Mouse (Mus musculus): ENCODE measurements around the gene Ppp3ca. TPM values are rescaled to one million over a fixed set of nuclear protein-coding genes. Genes with fewer than 3 reads are reported as not detected.

Ppp3ca gene
- total RNA-seq, 2 experiments from 2014 or later: 725 to 756 TPM

GRCm38 (mm10) chr3:136785686-136786085 is 115.8 kb downstream of the Ppp3ca start:
- intact Hi-C loops (cut with DNase I): no loop called here
- DNase-seq (ENCODE audit: low spot score in 2 of 2): no peak

GRCm38 (mm10) chr3:136790261-136790871 is 120.4 kb downstream of the Ppp3ca start:
- intact Hi-C loops (cut with DNase I): no loop called here
- no peak for DNase-seq (ENCODE audit: low spot score in 2 of 2)

- DNase-seq (ENCODE audit: low spot score in 2 of 2): no peak
- intact Hi-C loops (cut with DNase I): no loop called here
Observed at GRCm38 (mm10) chr3:136791404-136791803, 121.5 kb downstream of the Ppp3ca start.

GRCm38 (mm10) chr3:136791946-136792345 is 122.0 kb downstream of the Ppp3ca start:
- no peak for DNase-seq (ENCODE audit: low spot score in 2 of 2)
- intact Hi-C loops (cut with DNase I): no loop called here

- no peak for DNase-seq (ENCODE audit: low spot score in 2 of 2)
- intact Hi-C loops (cut with DNase I): no loop called here
Observed at GRCm38 (mm10) chr3:136793411-136793810, 123.5 kb downstream of the Ppp3ca start.

GRCm38 (mm10) chr3:136794426-136795217 is 124.7 kb downstream of the Ppp3ca start:
- intact Hi-C loops (cut with DNase I): no loop called here
- no peak for DNase-seq (ENCODE audit: low spot score in 2 of 2)

DNA sequence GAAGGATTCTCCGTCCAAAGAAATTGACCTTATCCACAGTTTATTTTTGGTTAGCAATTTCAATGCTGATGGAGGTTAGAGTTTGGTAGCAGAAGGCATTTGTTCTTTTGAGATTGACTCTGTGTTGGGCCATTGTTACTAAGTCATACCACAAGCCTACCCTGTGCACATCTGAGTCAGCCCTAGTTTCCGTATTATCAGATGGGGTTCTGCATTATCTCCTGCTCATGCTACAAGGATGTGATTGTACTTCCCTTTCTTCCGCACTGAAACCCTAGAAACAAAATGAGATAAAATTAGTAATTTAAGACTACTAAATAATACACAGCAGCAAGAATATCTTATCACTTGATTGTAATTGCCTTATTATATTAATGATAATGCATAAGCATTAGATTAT is 129.0 kb downstream of the Ppp3ca start:
- DNase-seq (ENCODE audit: low spot score in 2 of 2): no peak
- intact Hi-C loops (cut with DNase I): no loop called here

DNA sequence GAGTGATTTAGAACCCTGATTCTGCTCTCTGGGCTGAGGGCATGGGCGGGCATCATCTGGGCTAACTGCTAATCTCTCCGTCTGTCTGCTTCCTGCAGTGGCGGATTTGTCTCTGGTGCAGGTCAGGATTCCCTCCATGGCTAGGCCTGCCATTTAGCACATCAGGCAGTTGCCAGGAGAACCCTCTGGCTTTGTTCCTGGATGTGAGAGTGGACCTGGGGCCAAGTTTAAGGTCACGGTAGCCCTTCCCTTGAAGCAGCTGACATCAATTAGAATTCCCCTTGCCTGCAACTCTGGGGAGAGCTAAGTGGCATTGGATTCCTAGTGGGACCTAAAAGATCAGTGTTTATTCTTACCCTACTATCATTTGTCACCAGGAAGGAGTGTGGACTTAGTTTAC is 132.7 kb downstream of the Ppp3ca start:
- DNase-seq (ENCODE audit: low spot score in 2 of 2): no peak
- intact Hi-C loops (cut with DNase I): no loop called here

GRCm38 (mm10) chr3:136805897-136806296 is 136.0 kb downstream of the Ppp3ca start:
- no peak for DNase-seq (ENCODE audit: low spot score in 2 of 2)
- intact Hi-C loops (cut with DNase I): no loop called here

DNA sequence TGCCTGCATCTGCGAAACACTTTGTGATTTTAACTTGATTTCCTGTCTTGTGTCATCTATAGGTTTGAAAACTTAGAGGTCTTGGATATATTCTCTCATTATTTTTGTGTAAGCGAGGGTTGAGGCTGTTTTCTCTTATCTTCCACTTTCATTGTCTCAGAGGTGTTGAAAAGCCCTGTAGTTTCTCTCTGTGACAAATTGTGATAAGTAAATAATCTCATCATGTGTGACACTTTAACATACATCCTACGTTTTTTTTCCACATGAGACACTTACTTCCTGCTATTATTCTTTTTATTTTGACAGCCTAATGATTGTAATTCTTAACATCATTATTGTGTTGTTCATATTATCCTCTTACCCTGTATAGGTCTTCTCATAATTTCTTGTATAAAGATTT is 140.3 kb downstream of the Ppp3ca start:
- no peak for DNase-seq (ENCODE audit: low spot score in 2 of 2)
- intact Hi-C loops (cut with DNase I): no loop called here

- intact Hi-C loops (cut with DNase I): no loop called here
- no peak for DNase-seq (ENCODE audit: low spot score in 2 of 2)
Observed at GRCm38 (mm10) chr3:136812162-136812561, 142.2 kb downstream of the Ppp3ca start.

DNA sequence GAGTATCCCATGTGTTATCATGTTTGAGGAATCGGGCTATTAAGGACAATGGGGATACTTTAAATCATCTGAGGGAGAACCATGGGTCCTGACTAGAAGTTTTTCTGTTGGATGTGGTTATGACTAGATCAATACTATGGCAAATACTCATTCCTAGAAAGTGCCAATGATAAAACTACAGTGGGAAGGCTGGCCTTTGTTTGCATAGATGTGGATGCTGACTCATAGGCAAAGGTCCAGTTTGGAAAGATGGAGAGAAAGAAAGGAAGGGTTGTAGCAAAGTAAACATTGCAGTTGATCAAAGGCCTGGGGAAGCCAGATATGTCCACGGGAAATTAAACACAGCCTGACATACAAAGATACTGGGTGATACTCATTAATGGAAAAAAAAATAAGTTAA is 142.9 kb downstream of the Ppp3ca start:
- intact Hi-C loops (cut with DNase I): no loop called here

DNA sequence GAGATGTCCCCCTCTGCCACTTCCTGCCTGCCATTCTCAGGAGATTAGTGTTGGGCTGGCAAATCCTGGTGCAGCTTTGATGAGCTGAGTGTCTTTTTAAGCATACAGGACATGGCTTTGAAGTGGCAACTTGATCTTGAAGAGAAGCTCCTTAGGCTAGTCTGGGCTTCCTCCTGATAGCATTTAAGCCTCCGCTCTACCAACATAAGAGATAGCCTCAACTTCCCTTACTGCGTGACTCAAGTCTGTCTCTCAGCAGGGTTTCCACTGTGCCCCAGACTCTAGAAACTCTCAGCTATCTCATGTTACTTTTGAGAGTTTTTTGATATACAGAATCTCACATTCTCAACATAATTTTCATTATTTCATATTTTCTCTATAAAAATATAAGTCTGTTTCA is 144.0 kb downstream of the Ppp3ca start:
- intact Hi-C loops (cut with DNase I): no loop called here
- DNase-seq (ENCODE audit: low spot score in 2 of 2): no peak

More for the DNA sequence above, 142.9 kb downstream of the Ppp3ca start:
- DNase-seq (ENCODE audit: low spot score in 2 of 2): no peak

DNA sequence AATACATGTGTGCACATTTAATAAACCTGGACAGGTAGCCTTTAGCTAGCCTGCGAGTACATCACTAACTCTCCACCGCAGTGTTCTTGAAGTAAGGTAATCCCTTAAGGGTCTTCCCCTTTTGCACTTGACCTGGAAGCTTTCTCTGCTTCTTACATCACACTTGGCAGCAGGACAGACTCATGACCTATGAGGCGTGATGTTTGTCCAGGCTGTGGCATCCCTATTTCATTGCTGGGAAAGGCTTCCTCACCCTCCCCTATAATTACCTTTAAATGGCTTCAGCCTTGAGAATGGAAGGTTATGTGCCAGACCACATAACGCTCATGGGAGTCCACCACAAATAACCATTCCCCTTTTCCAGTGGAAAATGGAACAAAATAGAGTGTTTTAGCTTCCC is 145.0 kb downstream of the Ppp3ca start:
- intact Hi-C loops (cut with DNase I): no loop called here
- DNase-seq (ENCODE audit: low spot score in 2 of 2): no peak

GRCm38 (mm10) chr3:136816319-136816718 is 146.4 kb downstream of the Ppp3ca start:
- no peak for DNase-seq (ENCODE audit: low spot score in 2 of 2)
- intact Hi-C loops (cut with DNase I): no loop called here

- intact Hi-C loops (cut with DNase I): no loop called here
- DNase-seq (ENCODE audit: low spot score in 2 of 2): no peak
Observed at GRCm38 (mm10) chr3:136818997-136819396, 149.1 kb downstream of the Ppp3ca start.

DNA sequence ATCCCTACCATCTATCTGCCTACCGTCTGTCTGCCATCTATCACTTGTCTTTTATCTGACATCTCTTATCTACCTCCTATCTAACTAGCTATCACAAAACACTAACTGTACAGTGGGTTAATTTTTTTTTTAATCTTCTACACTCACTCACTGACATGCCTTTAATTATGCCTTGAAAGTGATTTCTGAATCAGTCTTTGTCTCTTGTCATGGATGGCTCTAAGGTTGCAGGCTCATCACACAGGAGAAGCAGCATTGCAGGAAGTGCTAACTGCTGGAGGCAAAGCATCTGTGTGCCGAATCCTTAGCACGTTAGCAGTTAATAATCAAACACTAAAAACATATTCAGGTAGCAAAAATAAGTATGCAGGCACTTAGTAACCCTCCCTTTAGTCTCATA is 151.1 kb downstream of the Ppp3ca start:
- DNase-seq (ENCODE audit: low spot score in 2 of 2): no peak
- intact Hi-C loops (cut with DNase I): no loop called here

GRCm38 (mm10) chr3:136821993-136822392 is 152.1 kb downstream of the Ppp3ca start:
- intact Hi-C loops (cut with DNase I): no loop called here
- DNase-seq (ENCODE audit: low spot score in 2 of 2): no peak

DNA sequence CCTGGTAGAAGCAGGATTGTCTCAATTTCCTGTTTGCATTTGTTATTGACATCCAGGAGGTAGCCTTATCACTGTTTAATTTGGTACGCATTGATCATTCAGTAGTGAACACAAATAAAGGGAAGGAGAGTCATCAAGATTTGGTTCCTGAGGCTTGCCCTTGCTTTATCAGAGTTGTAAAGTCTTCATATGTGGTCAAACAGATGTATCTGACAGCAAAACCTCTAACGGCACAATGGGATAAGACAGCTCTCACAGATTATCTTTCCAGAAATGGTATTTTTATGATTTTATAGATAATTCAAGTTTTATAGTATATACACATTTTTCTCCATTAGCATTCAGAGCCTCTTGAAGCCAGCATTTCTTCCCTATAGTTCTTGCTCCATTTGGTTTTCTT is 152.5 kb downstream of the Ppp3ca start:
- intact Hi-C loops (cut with DNase I): no loop called here

DNA sequence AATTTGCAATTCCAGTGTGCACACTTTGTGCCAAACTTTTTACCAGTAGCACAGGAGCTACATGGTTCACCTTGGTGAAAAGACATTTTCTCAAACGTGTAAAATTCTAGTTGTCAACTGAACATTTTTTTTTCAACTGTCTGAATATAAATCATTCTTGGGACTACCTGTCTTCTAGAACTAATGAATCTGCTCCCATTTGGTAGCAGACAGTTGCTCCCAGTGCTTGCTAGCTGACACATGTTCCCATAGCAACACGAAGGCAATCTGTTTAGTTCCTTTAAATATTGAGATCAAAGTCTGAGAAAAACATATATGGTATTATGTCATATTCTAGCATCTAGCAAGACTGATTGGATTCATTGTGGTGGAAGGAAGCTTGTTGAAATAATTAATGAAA is 158.5 kb downstream of the Ppp3ca start:
- DNase-seq (ENCODE audit: low spot score in 2 of 2): no peak
- intact Hi-C loops (cut with DNase I): no loop called here

More for the DNA sequence above, 152.5 kb downstream of the Ppp3ca start:
- no peak for DNase-seq (ENCODE audit: low spot score in 2 of 2)

- DNase-seq (ENCODE audit: low spot score in 2 of 2): no peak
- intact Hi-C loops (cut with DNase I): no loop called here
Observed at GRCm38 (mm10) chr3:136829109-136829508, 159.2 kb downstream of the Ppp3ca start.
